Mouse (Mus musculus): ENCODE measurements at regions not wholly inside any gene's neighbourhood (a gene's known extent, or its start where the extent isn't known, plus 50 kb on each side); places are given as distances from the start of the nearest gene placed in this dataset.

- Histone ChIP-seq H3K4me2 (ENCODE audit: low read length) (no peak overlapping the region), H3K27ac (no peak overlapping the region), H3K4me1 (replicated peaks; ENCODE audit: insufficient read depth, low read length) (no peaks in the 10 kb centered on the region), H3K9ac (ENCODE audit: low read depth, low read length) (no peak overlapping the region), H3K4me3 (replicated peaks; ENCODE audit: low read depth, low read length) (no peak overlapping the region), H3K27me3 (ENCODE audit: insufficient read depth, low read length) (no peaks in the 10 kb centered on the region), H3K36me3 (ENCODE audit: insufficient read depth, low read length) (no peaks in the 10 kb centered on the region), H3K9me3 (replicated peaks; ENCODE audit: low read length) (no peaks in the 10 kb centered on the region)
- peak; percentile 31 for DNase-seq (ENCODE audit: low spot score)
- no peak for ATAC-seq (replicated peaks; ENCODE audit: low FRiP score, low read depth)
- WGBS = 41% methylated on average over 3 of the region's 3 CpGs
- no peak for TF ChIP-seq CTCF (IDR thresholded peaks at IDR 0.05; ENCODE audit: low read depth)
Observed at GRCm38 (mm10) chr3:50848528-50848927, 375.7 kb upstream of the Noct start.

GRCm38 (mm10) chr3:50851083-50851637 is 373.1 kb upstream of the Noct start:
- Histone ChIP-seq H3K27me3 (ENCODE audit: insufficient read depth, low read length) (no peaks in the 10 kb centered on the region), H3K4me1 (replicated peaks; ENCODE audit: insufficient read depth, low read length) (no peaks in the 10 kb centered on the region), H3K9ac (ENCODE audit: low read depth, low read length) (no peak overlapping the region), H3K4me2 (ENCODE audit: low read length) (no peak overlapping the region), H3K27ac (no peak overlapping the region), H3K36me3 (ENCODE audit: insufficient read depth, low read length) (no peaks in the 10 kb centered on the region), H3K4me3 (replicated peaks; ENCODE audit: low read depth, low read length) (no peak overlapping the region), H3K9me3 (replicated peaks; ENCODE audit: low read length) (no peaks in the 10 kb centered on the region)
- TF ChIP-seq CTCF (IDR thresholded peaks at IDR 0.05; ENCODE audit: low read depth) = no peak
- ATAC-seq (replicated peaks; ENCODE audit: low FRiP score, low read depth) (no peak), DNase-seq (ENCODE audit: low spot score) (no peak)
- 81% methylated on average over 5 of the region's 5 CpGs for WGBS

GRCm38 (mm10) chr3:50867105-50867504 is 357.1 kb upstream of the Noct start:
- no peak overlapping the region for H3K9ac ChIP-seq (ENCODE audit: low read depth, low read length)
- no peaks in the 10 kb centered on the region for H3K36me3 ChIP-seq (ENCODE audit: insufficient read depth, low read length)
- WGBS = 89% methylated on average over 1 of the region's 1 CpGs
- no peaks in the 10 kb centered on the region for H3K4me1 ChIP-seq (replicated peaks; ENCODE audit: insufficient read depth, low read length)
- H3K4me2 ChIP-seq (ENCODE audit: low read length) = no peak overlapping the region
- no peak overlapping the region for H3K4me3 ChIP-seq (replicated peaks; ENCODE audit: low read depth, low read length)
- ATAC-seq (replicated peaks; ENCODE audit: low FRiP score, low read depth) (no peak), DNase-seq (ENCODE audit: low spot score) (no peak)
- no peak for TF ChIP-seq CTCF (IDR thresholded peaks at IDR 0.05; ENCODE audit: low read depth)
- no peaks in the 10 kb centered on the region for H3K27me3 ChIP-seq (ENCODE audit: insufficient read depth, low read length)
- H3K9me3 ChIP-seq (replicated peaks; ENCODE audit: low read length) = no peaks in the 10 kb centered on the region
- H3K27ac ChIP-seq = no peak overlapping the region

GRCm38 (mm10) chr3:50869211-50869610 is 355.0 kb upstream of the Noct start:
- DNase-seq (ENCODE audit: low spot score) (no peak), ATAC-seq (replicated peaks; ENCODE audit: low FRiP score, low read depth) (no peak)
- no peak for TF ChIP-seq CTCF (IDR thresholded peaks at IDR 0.05; ENCODE audit: low read depth)
- no peak overlapping the region for H3K9ac ChIP-seq (ENCODE audit: low read depth, low read length)
- no peaks in the 10 kb centered on the region for H3K9me3 ChIP-seq (replicated peaks; ENCODE audit: low read length)
- H3K4me2 ChIP-seq (ENCODE audit: low read length) = no peak overlapping the region
- no peak overlapping the region for H3K4me3 ChIP-seq (replicated peaks; ENCODE audit: low read depth, low read length)
- no peaks in the 10 kb centered on the region for H3K4me1 ChIP-seq (replicated peaks; ENCODE audit: insufficient read depth, low read length)
- no peak overlapping the region for H3K27ac ChIP-seq
- H3K27me3 ChIP-seq (ENCODE audit: insufficient read depth, low read length) = no peaks in the 10 kb centered on the region
- no peaks in the 10 kb centered on the region for H3K36me3 ChIP-seq (ENCODE audit: insufficient read depth, low read length)
- 87% methylated on average over 3 of the region's 3 CpGs for WGBS

GRCm38 (mm10) chr3:50879050-50879449 is 345.2 kb upstream of the Noct start:
- ATAC-seq (replicated peaks; ENCODE audit: low FRiP score, low read depth) = no peak
- whole genome bisulfite sequencing = 78% methylated on average over 4 of the region's 4 CpGs
- Histone ChIP-seq H3K36me3 (ENCODE audit: insufficient read depth, low read length) (no peaks in the 10 kb centered on the region), H3K27ac (no peak overlapping the region), H3K4me2 (ENCODE audit: low read length) (no peak overlapping the region), H3K4me3 (replicated peaks; ENCODE audit: low read depth, low read length) (no peak overlapping the region), H3K27me3 (ENCODE audit: insufficient read depth, low read length) (no peaks in the 10 kb centered on the region), H3K4me1 (replicated peaks; ENCODE audit: insufficient read depth, low read length) (no peaks in the 10 kb centered on the region), H3K9ac (ENCODE audit: low read depth, low read length) (no peak overlapping the region), H3K9me3 (replicated peaks; ENCODE audit: low read length) (no peaks in the 10 kb centered on the region)
- DNase-seq (ENCODE audit: low spot score) = no peak
- no peak for TF ChIP-seq CTCF (IDR thresholded peaks at IDR 0.05; ENCODE audit: low read depth)

- H3K4me3 ChIP-seq (replicated peaks; ENCODE audit: low read depth, low read length) = no peak overlapping the region
- no peak overlapping the region for H3K9ac ChIP-seq (ENCODE audit: low read depth, low read length)
- H3K36me3 ChIP-seq (ENCODE audit: insufficient read depth, low read length) = no peaks in the 10 kb centered on the region
- no peaks in the 10 kb centered on the region for H3K4me1 ChIP-seq (replicated peaks; ENCODE audit: insufficient read depth, low read length)
- no peak overlapping the region for H3K27ac ChIP-seq
- H3K9me3 ChIP-seq (replicated peaks; ENCODE audit: low read length) = no peaks in the 10 kb centered on the region
- DNase-seq (ENCODE audit: low spot score) (no peak), ATAC-seq (replicated peaks; ENCODE audit: low FRiP score, low read depth) (no peak)
- WGBS = 90% methylated on average over 8 of the region's 8 CpGs
- no peak overlapping the region for H3K4me2 ChIP-seq (ENCODE audit: low read length)
- no peaks in the 10 kb centered on the region for H3K27me3 ChIP-seq (ENCODE audit: insufficient read depth, low read length)
- no peak for TF ChIP-seq CTCF (IDR thresholded peaks at IDR 0.05; ENCODE audit: low read depth)
Observed at GRCm38 (mm10) chr3:50879595-50879994, 344.7 kb upstream of the Noct start.
